Mouse (Mus musculus): Measurements from ENCODE around the gene Tob2. TPM values are rescaled to one million over a fixed set of nuclear protein-coding genes. Genes with fewer than 3 reads are reported as not detected.

Tob2 gene
- polyA plus RNA-seq, 1 experiment: 64.6 TPM

GRCm38 (mm10) chr15:81894002-81894401 lies 35.4 kb upstream of the Tob2 start:
- no peak overlapping the region for H3K4me3 ChIP-seq (ENCODE audit: control insufficient read depth, insufficient read depth, low read length)
- no peaks in the 10 kb centered on the region for H3K4me1 ChIP-seq (replicated peaks; ENCODE audit: control insufficient read depth, insufficient read depth, low read length)
- TF ChIP-seq CTCF (IDR thresholded peaks at IDR 0.05; ENCODE audit: borderline replicate concordance, control insufficient read depth, extremely low read depth, insufficient read depth, low read length, poor library complexity): no peak
- TF ChIP-seq POLR2A (IDR thresholded peaks at IDR 0.05; ENCODE audit: control insufficient read depth, extremely low read depth, insufficient read depth, low read length, poor library complexity): no peak
- DNase-seq: no peak
- no peaks in the 10 kb centered on the region for H3K27me3 ChIP-seq (ENCODE audit: control insufficient read depth, insufficient read depth, low read length)
- no peak overlapping the region for H3K27ac ChIP-seq (ENCODE audit: control insufficient read depth, insufficient read depth, low read length)
- WGBS: 94% methylated on average over 1 of the region's 1 CpGs
- peaks cover 32% of the 10 kb centered on the region for H3K36me3 ChIP-seq (ENCODE audit: control insufficient read depth, insufficient read depth, low read length)

DNA sequence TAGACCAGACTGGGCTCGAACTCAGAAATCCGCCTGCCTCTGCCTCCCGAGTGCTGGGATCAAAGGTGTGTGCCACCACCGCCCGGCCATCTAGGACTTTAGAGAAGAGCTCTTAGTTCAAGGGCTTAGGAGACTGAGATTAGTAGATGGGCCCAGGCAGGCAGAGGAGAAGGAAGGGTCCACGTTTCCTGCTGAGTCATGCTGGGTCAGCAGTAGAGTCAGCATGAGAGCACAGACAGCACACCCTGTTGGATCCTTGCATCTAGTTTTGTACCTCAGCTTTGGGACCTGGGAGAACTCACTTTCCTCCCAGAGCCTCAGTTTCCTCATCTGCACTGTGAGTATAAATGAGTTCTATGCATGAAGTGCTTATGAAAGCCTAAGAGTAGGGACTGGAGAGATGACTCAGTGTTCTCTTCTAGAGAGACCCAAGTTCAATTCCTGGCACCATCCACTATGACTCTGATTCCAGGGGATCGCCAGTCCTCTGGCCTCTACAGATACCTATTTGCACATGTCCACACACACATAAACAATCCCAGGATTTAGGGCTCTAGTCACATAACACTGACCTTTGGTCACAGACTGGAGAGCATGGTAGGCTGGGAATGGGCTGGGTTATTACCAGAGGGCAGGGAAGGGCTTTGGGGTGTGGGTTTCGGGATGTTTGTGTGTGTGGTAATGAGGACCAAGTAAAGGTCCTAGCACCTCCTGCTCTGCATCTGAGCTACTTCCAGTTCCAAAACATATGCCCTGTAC lies 33.4 kb upstream of the Tob2 start:
- WGBS: 88% methylated on average over 8 of the region's 8 CpGs
- H3K36me3 ChIP-seq (ENCODE audit: control insufficient read depth, insufficient read depth, low read length): peaks cover 32% of the 10 kb centered on the region
- DNase-seq: no peak
- H3K4me3 ChIP-seq (ENCODE audit: control insufficient read depth, insufficient read depth, low read length): no peak overlapping the region
- no peak for TF ChIP-seq POLR2A (IDR thresholded peaks at IDR 0.05; ENCODE audit: control insufficient read depth, extremely low read depth, insufficient read depth, low read length, poor library complexity)
- no peak for TF ChIP-seq CTCF (IDR thresholded peaks at IDR 0.05; ENCODE audit: borderline replicate concordance, control insufficient read depth, extremely low read depth, insufficient read depth, low read length, poor library complexity)
- H3K4me1 ChIP-seq (replicated peaks; ENCODE audit: control insufficient read depth, insufficient read depth, low read length): no peaks in the 10 kb centered on the region
- no peaks in the 10 kb centered on the region for H3K27me3 ChIP-seq (ENCODE audit: control insufficient read depth, insufficient read depth, low read length)
- H3K27ac ChIP-seq (ENCODE audit: control insufficient read depth, insufficient read depth, low read length): no peak overlapping the region

DNA sequence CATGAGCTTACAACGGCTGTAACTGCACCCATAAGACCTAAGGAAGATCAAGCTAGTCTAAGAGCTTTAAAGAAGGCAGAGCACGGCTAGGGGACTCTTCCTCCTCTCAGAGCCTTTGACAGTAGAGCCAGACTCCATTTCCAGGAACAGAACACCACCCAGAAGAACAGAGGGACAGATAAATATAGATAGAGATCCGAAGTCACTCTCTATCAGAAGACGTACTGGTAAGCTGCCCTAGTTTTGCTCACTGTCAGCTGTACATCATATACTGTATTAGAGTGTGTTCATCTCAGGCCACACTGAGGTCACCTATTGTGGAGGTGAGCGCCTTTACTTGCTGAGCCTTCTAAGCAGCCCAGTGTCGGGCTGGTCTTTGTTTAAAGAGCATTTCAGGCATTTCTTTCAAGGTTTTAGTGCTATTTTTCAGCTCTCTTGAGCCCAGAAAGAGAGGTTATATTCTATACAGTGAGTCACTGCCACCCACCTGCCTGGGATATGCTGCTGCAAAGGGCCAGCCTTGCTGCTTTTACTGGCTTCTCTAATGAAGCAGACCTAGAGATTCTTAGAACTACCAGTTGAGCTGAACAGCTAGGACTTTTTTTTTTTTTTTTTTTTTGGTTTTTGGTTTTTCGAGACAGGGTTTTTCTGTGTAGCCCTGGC lies 32.7 kb upstream of the Tob2 start:
- H3K27me3 ChIP-seq (ENCODE audit: control insufficient read depth, insufficient read depth, low read length): no peaks in the 10 kb centered on the region
- H3K27ac ChIP-seq (ENCODE audit: control insufficient read depth, insufficient read depth, low read length): no peak overlapping the region
- H3K4me1 ChIP-seq (replicated peaks; ENCODE audit: control insufficient read depth, insufficient read depth, low read length): no peaks in the 10 kb centered on the region
- 92% methylated on average over 7 of the region's 7 CpGs for WGBS
- H3K4me3 ChIP-seq (ENCODE audit: control insufficient read depth, insufficient read depth, low read length): no peak overlapping the region
- TF ChIP-seq CTCF (IDR thresholded peaks at IDR 0.05; ENCODE audit: borderline replicate concordance, control insufficient read depth, extremely low read depth, insufficient read depth, low read length, poor library complexity): no peak
- TF ChIP-seq POLR2A (IDR thresholded peaks at IDR 0.05; ENCODE audit: control insufficient read depth, extremely low read depth, insufficient read depth, low read length, poor library complexity): no peak
- DNase-seq: no peak
- peaks cover 32% of the 10 kb centered on the region for H3K36me3 ChIP-seq (ENCODE audit: control insufficient read depth, insufficient read depth, low read length)

GRCm38 (mm10) chr15:81889175-81889574 lies 30.6 kb upstream of the Tob2 start:
- H3K27ac ChIP-seq (ENCODE audit: control insufficient read depth, insufficient read depth, low read length): no peak overlapping the region
- H3K4me3 ChIP-seq (ENCODE audit: control insufficient read depth, insufficient read depth, low read length): no peak overlapping the region
- no peak for DNase-seq
- no peak for TF ChIP-seq CTCF (IDR thresholded peaks at IDR 0.05; ENCODE audit: borderline replicate concordance, control insufficient read depth, extremely low read depth, insufficient read depth, low read length, poor library complexity)
- H3K27me3 ChIP-seq (ENCODE audit: control insufficient read depth, insufficient read depth, low read length): no peaks in the 10 kb centered on the region
- 96% methylated on average over 7 of the region's 7 CpGs for WGBS
- H3K36me3 ChIP-seq (ENCODE audit: control insufficient read depth, insufficient read depth, low read length): peaks cover 21% of the 10 kb centered on the region
- no peaks in the 10 kb centered on the region for H3K4me1 ChIP-seq (replicated peaks; ENCODE audit: control insufficient read depth, insufficient read depth, low read length)

DNA sequence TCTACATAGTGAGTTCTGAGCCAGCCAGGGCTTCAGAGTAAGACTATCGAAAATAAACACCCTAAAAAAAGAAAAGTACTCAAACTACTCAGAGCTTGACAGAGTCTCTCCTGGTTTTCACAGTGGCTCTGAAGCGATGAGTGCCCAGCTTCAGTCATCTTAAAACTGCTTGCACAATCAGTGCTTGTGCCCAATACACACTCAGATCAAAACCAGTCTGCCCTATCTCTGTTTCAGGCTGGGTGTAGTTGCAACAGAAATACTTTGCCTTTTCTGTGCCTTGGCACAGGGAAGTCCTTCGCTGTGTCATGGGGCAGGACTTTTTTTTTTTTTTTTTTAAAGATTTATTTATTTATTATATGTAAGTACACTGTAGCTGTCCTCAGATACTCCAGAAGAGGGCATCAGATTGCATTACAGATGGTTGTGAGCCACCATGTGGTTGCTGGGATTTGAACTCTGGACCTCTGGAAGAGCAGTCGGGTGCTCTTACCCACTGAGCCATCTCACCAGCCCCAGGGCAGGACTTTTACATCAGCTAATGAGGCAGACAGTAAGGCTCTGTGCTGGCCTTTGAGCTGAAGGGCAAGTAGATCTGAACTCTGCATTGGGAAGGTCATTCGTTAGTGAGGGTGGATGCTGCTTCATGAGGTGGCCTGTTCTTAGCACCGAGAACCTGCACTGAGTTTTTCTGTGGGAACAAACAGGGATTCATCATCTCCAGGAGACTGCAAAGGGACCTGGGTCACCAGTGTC lies 28.4 kb upstream of the Tob2 start:
- H3K4me3 ChIP-seq (ENCODE audit: control insufficient read depth, insufficient read depth, low read length): no peak overlapping the region
- H3K27ac ChIP-seq (ENCODE audit: control insufficient read depth, insufficient read depth, low read length): no peak overlapping the region
- no peaks in the 10 kb centered on the region for H3K27me3 ChIP-seq (ENCODE audit: control insufficient read depth, insufficient read depth, low read length)
- peaks cover 21% of the 10 kb centered on the region for H3K36me3 ChIP-seq (ENCODE audit: control insufficient read depth, insufficient read depth, low read length)
- no peak for DNase-seq
- no peak for TF ChIP-seq POLR2A (IDR thresholded peaks at IDR 0.05; ENCODE audit: control insufficient read depth, extremely low read depth, insufficient read depth, low read length, poor library complexity)
- TF ChIP-seq CTCF (IDR thresholded peaks at IDR 0.05; ENCODE audit: borderline replicate concordance, control insufficient read depth, extremely low read depth, insufficient read depth, low read length, poor library complexity): no peak
- H3K4me1 ChIP-seq (replicated peaks; ENCODE audit: control insufficient read depth, insufficient read depth, low read length): no peaks in the 10 kb centered on the region
- WGBS: 97% methylated on average over 6 of the region's 6 CpGs

DNA sequence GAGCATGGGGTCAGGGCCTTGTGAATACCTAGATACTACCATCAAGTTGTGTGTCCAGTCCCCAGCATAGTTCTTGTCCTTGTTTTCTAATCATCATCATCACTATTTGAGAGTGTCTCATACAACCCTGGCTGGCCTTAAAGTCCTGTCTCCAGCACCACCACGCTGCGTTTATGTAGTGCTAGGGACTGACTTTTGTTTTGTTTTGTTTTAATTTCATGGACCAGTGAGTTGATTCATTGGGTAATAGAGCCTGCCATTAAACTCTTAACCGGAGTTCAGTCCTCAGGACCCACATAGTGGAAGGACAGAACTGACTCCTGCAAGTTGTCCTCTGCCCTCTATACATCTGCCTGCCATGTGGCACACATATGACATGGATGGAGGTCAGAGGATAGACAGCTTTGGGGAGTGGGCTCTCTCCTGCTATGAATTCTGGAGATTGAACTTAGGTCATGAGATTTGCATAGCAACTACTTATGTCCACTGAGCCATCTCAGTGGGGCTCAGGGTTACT lies 26.9 kb upstream of the Tob2 start:
- Histone ChIP-seq H3K27me3 (ENCODE audit: control insufficient read depth, insufficient read depth, low read length) (no peaks in the 10 kb centered on the region), H3K36me3 (ENCODE audit: control insufficient read depth, insufficient read depth, low read length) (peaks cover 14% of the 10 kb centered on the region), H3K4me3 (ENCODE audit: control insufficient read depth, insufficient read depth, low read length) (no peak overlapping the region), H3K27ac (ENCODE audit: control insufficient read depth, insufficient read depth, low read length) (no peak overlapping the region), H3K4me1 (replicated peaks; ENCODE audit: control insufficient read depth, insufficient read depth, low read length) (peaks cover 3% of the 10 kb centered on the region; the same call in 1 of the 2 replicates)
- no peak for DNase-seq
- TF ChIP-seq CTCF (IDR thresholded peaks at IDR 0.05; ENCODE audit: borderline replicate concordance, control insufficient read depth, extremely low read depth, insufficient read depth, low read length, poor library complexity): no peak
- TF ChIP-seq POLR2A (IDR thresholded peaks at IDR 0.05; ENCODE audit: control insufficient read depth, extremely low read depth, insufficient read depth, low read length, poor library complexity): no peak
- 94% methylated on average over 3 of the region's 3 CpGs for WGBS
